Mouse (Mus musculus) gastrocnemius, postnatal 4 days (tissue): Measurements from ENCODE around the gene Mtap. TPM values are rescaled to one million over a fixed set of nuclear protein-coding genes. Genes with fewer than 3 reads are reported as not detected.

Experiments
- DNase-seq, 2 experiments: peaks; one replicate each; pipeline ENCODE4 v3.0.0; 2021 to 2022; ENCODE audit warnings: low spot score in 2 of 2, mixed read lengths in 2 of 2
- long read RNA-seq, 2 experiments: library from polyadenylated mRNA; stranded (forward); transcript quantifications; one replicate each; pipeline ENCODE4 v2.0.0; 2021
- total RNA-seq, 2 experiments: library from RNA; stranded (reverse); gene quantifications; 2 replicates each; pipeline ENCODE4 v1.2.3; 2021

Mtap gene
- total RNA-seq: 10 to 100 TPM; 18.7 to 19.7 TPM
- long read RNA-seq, experiment 1, transcript Mtap-201 (8 exons, 2,797 nt): major isoform, 25 of 28 reads
- long read RNA-seq, experiment 1, partial matches to known transcripts: 1 of 28 reads
- long read RNA-seq, experiment 1, other reads (novel, unspliced or antisense): 2 of 28 reads
- long read RNA-seq, experiment 2, transcript Mtap-201 (8 exons, 2,797 nt): major isoform, 11 of 11 reads
- long read RNA-seq, experiment 2, partial matches to known transcripts: 0 of 11 reads
- long read RNA-seq, experiment 2, other reads (novel, unspliced or antisense): 0 of 11 reads

DNA sequence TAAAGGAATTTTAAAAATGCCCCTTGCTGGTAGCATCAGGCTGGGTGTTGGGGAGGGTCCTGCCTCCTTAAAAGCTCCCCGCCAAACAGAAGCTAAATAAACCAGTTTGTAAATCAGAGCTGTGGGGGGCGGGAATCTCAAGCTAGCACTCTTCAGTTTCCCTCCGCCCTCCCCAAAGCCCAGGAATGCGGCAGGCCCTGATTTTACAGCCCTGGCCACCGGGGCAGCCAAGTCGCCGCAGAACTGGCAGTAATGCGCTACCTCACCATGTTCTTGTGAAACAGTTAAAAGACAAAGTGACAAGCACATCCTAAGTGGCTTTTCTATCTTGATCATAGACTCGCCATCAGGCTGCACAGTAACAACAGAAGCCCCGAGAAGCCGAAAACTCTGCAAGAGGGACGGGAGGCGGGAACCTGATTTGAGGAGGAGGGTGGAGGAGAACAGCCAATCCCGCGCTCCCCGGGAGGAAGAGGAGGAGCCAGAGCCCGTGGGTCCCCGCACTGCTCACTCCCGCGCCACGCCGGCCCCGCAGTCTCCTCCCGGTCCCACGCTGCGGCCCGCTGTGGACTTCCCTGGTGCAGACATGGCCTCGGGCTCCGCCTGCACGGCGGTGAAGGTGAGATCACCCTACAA is at the start of gene Mtap:
Mtap (plus strand) TSS at position 217 of the 636 bp plus-strand sequence.
- DNase-seq: peak; percentile 73 to 84

DNA sequence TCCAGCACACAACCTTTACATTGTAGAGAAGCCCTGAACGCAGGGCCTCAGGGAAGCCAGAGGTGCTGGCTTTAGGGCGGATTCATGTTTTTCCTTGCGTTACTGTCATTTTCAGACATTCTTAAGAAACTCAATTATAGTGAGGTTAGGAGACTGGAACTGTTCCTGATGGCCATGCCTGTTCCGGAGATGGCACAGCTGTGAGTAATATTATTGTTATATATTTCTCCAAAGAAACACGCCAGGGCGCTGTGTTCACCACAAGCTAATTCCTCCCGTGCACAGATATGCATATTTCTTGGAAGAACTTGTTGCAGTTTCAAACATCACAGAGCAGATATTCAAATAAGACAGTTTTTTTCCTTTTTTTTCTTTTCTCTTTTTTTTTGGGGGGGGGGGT is 47.8 kb upstream of the Mtap start:
- DNase-seq: no peak

DNA sequence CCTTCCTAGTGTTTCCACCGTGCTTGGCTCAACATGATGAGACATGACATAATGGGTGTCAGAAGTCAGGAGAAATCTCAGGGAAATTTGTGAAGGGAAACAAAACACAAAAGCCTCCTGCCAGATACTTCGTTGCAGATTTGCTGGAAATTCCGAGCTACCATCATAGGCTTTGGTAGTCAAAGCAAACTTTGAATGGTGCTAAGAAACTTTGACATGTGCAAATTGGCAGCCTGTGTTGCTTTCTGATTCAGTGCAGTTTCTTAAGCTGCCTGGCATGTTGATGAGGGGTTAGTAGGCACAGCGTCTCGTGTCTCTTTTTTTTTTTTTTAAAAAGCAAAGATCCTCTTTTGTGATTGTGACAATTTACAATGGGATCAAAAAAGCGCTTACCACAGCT is 46.7 kb upstream of the Mtap start:
- no peak for DNase-seq

DNA sequence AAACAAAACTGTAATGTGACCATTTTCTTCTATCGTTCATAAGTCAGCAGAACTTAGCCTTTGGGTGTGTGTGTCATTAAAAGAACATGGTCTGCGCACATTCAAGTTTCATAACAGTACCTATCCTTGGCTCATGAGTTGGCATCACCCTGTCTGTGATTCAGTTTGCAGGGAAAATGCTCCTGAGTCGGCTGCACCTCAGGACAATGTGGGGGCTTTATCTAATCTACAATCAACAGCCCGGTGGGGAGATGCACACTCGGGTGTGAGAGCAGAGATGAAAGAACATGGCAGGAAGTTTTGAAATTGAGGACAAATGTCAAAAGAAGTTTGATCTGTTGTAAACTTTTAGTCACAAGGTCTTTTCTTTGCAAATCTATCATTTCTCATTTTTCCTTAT is 44.8 kb upstream of the Mtap start:
- DNase-seq: no peak

DNA sequence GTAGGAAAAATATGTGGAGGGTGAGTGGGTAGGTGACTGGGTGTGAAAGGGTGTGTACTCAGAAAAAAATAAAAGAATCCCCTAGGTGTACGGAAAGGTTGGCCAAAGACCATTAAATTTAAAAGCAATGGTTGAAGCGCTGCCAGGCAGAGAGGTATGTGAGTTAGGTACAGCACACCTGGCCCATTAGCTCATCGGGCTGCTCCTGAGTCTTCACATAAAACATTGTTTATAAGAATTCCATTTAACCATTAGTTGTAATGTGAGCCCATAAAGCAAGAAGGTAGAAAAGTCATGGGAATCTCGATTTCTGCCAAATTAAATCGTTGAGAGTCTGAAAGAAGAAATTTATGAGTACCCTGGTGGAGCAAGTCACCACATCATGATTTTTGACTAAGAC is 42.1 kb upstream of the Mtap start:
- no peak for DNase-seq

DNA sequence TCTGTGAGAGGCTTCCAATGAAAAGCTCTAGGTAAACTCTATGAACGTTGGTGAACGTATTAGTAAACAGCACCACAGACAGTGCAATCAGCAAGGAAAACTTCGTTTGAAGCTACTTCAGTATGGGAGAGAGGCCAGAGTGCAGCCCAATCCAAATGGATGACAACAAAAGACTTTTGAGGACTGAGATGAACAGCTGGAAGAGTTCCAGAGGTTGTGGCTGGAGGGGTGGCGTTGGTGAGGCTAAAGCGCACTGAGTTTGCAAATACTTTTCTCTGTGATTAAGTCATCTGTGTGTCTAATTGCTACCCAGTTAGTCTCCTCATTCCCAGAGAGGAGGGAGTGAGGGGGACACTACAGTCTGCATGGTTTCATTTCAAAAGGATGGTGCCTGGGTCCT is 38.7 kb upstream of the Mtap start:
- DNase-seq: no peak

DNA sequence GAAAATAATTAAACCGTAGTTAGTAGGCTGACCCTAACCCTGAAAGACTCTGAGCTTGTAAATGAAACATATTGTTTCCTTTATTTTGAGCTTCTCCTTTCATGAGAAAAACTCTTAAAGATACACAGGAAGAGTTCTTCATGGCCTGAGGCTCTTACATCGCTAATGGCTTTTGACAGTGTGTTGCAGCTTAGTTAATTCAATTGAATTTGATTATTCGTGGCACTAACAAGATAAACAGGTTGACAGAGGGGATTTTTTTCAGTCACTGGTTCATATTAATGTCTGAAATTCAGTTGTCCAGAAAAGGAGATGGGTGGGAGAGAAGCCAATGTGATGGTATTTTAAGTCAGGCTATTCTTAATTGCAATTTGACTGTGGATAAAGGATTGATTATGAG is 35.6 kb upstream of the Mtap start:
- no peak for DNase-seq

DNA sequence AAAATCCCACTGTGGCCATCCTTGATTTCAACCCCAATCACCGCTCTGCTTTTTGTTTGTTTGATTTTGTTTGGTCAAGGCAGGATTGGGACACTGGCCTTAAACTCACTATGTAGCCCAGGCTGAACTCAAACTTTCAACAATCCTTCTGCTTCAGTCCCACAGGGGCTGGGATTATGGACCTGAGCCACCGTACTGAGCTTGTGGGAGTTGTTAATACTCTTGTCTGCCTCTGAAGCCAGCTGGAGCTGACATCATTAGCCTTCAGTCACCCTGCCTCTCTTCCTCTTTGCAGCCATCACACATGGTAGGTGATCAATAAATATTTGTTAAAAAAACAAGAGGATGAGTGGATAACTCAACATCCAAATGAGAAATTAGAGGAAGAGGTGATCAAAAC is 34.6 kb upstream of the Mtap start:
- DNase-seq: no peak

DNA sequence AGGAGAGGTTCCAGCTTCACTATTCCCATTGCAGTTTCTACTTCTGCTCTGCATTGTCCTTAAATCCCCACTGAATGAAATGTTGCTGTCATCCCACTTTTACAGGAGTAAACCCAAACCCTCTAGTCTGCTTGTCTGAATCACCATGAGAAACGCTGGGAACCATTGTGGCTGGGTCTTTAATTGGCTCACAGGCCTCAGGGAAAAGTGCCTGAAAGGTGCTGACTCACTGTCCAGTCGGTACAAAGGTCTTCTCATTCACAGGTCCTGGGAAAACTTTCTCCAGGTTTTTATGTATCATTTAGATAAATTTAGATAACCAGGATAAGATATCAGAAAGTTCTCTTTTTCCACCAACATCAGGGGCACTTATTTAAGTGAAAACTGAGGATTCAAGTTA is 31.4 kb upstream of the Mtap start:
- DNase-seq: no peak

DNA sequence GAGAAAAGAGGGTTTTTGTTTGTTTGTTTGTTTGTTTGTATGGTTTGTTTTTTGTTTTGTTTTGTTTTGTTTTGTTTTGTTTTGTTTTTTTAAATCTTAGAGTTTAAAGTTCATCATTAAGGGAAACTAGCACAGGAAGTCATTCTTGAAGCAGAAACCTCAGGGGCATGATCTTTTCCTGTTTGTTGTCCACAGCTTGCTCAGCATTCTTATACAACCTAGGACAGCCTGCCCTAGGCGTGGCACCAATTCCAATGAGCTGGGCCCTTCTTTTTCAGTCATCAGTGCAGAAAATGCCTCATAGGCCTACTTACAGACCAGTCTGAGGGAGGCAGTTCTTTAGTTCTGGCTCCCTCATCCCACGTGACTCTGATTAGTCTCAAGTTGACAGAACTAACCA is 30.4 kb upstream of the Mtap start:
- no peak for DNase-seq

DNA sequence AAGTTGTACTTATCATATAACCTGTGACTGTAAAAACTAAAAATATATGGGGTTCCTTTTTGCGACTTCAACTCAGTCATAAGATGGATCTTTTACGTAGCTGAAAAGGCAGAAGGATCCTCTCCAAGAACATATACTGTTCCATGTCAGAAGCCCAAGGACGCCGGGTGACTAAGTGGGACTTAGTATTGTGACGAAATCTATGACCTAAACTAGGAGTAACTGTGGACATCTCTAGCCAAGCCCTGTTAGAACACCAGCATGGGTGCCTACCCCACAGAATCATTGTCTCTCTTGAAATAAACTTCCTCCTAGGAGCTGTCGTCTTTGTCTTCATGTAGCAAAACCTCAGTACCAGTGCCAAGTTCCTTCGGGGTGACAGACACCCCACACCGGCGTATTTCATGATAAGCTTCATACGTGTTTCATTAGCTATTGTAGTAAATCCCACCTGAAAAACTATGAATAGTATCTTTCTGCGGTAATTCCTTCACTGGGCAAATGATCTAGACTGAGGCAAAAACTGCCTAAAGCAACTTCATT is 24.7 kb upstream of the Mtap start:
- DNase-seq: no peak

DNA sequence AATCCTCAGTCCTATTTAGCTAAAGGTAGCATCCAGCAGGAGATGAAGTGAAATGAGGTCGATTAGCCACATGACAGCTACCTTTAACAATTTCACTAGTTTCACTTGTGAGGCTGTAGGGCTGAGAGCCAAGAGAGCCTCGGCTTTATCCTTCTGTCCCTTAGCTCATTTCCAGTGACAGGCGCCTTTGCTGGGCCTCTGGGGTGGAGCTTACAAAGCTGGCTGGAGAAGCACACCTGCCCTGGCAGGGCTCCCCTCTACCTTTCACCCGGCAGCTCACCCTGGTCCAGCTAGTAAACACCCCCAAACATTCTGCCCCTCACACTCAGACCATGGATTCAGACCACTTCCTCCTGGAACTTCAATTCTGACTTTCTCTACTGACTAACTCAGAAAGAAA is 24.1 kb upstream of the Mtap start:
- DNase-seq: no peak

DNA sequence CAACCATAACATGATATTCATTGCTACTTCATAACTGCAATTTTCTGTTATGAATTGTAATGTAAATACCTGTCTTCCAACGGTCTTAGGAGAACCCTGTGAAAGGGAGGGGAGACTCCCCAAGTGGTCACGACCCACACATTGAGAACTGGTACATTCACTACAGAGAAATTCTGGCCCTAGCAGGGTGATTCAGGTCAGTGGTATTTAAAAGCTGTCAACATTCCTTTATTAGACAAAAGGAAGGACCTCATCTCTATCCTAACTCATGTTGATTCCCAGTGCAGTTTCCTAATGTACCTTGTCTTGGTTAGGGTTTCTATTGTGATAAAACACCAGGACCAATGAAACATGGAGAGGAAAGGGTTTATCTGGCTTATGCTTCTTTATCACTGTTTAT is 20.9 kb upstream of the Mtap start:
- DNase-seq: no peak

DNA sequence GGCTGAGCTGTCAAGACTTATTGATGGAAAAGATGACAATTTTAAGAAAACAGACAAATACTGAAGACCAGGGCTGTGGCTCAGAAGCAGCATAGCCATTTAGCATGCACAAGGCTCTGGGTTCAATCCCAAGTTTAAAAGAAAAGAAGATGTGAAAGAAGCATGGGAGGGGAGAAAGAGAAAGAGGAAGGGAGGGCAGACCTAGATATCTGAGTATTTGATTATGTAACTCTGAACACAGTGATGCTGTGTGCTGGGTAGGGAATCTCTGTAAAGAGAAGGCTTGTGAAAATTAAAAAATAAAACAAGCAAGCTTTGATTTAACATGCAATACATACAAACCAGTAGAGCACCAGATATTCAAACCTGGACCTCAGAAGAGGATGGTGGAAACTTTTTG is 17.0 kb upstream of the Mtap start:
- no peak for DNase-seq

DNA sequence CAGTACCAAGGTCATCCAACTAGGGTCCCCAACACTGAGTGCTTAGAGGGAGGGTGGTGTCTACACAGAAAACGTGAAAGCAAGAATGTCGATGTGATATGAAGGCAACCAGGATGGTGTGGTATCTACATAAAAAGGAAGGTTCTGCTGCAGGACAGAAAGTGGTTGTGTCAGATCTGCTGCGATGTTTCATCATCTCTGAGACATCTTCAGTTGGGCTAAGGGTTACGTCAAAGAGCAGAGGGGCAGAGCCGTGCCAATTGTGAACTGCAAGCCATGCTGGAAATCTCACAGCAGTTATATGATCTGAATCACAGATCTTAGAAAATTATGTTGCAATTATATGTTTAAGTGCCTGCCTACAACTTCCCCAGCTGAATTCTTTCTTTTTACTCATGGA is 16.6 kb upstream of the Mtap start:
- DNase-seq: no peak

DNA sequence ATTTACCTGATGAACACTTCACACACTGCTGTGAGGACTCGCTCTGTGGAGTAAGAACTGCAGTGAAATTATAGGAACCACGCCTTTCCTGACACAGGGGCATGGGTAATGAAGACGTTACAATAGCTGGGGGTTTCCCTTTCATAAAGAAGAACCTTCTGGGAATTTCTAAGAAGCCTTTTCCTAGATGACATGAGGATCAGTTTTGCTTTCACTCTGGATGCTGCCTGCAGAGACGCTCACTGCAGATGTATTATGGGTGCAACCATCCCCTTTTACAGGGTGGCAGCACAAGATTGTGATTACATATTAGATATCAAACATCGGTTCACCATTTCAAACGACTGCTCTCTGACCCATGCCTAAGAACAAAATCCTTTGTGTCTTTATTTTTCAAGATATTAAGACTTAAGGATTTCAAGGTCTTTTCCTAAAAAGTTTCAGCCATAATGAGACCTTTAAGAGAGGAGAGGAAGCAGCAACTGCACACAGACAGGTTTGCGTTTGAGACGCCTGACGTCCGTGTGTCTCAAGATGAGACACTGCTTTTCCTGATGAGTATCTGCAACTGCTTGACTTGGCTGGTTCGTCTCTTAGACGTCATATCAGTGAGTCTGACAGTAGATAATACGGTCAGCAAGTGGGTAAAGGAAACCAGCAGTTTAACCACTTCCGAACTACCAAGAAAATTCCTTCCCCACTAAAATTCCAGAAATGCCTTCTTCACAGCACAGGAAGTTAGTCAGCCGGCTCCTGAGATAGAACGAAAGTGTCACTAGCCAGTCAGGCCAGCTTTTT is 13.3 kb upstream of the Mtap start:
- DNase-seq: no peak

DNA sequence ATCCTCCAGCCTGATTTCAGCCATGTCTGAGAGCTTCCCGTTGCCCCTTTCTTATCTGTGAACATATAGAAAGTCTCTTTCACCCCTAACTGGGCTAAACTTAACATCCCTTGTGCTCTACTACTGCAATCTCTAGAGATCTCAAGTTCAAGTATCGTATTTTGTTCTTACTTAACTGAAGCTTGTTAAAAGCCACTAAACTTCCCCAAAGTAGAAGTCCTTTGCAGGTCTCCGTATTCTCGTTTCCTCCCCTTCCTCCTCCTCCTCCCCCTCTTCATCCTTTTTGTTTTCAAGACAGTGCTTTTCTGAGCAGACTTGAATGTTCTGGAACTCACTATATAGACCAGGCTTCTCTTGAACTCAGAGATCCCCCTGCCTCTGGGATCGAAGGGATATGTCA is 9.2 kb upstream of the Mtap start:
- DNase-seq: no peak

DNA sequence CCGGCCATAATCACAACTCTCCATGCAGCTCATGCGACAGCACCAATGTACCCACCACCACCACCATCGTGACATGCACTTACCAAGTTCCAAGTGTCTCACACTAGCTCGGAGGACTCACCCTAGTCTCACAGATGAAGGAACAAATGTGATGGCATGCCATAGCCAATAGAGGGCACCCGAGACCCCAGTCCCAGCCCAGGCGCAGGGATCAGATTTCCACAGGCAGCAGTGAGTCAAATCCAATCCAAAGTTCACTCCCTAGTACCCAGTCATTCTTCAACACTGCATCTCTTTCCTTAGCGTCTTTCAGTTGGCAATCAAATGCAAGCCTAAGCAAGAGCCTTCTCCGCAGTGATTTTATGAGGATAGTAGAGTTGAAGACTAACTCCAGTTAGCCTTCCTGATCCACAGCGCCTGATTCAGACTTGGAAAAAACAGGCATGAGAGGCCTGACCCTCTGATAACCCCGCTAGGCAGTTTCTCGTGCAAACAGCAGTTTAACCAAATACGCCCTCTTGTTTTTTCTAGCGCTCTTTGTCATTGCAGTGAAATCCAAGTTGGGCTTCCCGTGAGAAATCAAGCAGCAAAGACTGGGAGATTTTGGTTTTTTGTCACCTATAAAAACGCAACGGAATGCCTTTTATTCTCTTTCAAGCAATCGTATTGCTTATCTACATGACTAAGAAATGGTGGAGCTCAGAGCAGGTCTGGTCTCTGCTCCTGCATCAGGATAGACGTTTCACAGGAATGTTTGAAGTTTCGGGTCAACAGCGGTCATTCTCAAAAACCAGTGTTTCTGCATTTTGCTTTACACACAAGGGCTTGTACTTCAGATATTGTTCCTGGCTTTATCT is 8.6 kb upstream of the Mtap start:
- peak in 1 of 2 experiments; percentile 25 for DNase-seq

DNA sequence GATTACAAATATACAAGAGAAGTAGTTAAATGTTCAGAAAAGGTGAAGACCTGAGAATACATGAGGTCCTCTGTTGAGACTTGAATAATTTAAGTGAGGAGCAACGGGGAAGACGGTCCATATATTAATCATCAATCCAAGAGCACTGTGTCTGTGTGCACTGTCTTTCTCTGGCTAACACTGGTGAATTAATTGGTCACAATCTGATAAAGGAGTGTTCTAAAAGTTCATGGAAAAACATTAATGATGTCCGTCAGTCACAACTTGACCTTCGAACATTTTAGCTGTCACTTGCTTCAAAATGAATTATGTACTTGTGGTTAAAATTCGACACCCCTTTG is 8.0 kb upstream of the Mtap start:
- DNase-seq: no peak

DNA sequence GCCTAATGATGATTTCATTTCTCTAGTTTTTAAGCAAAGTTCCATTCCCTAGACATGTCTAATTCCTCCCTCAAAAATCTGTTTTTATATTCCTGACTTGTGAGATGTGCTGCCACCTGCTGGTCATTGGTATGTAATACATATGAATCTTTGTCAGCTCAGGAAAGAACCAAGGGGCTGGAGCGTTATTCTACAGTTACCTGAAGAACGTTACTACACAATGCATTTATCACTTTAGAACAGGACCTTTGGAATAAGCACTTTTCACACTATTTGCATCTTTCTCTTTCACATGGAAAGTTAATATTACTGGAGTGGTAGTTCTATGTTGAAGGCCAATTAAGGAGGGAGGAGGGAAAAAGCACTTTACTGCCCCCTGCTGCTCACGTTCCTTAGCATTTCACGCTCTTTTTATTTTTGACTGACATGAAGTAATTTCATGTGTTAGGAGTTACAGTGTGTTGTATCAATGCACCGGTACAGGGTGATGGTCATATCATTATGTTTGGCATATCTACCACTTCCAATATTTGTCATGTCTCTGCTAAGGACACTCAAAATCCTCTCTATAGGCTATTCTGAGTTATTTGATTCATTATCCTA is 7.5 kb upstream of the Mtap start:
- peak; percentile 28 to 61 for DNase-seq

DNA sequence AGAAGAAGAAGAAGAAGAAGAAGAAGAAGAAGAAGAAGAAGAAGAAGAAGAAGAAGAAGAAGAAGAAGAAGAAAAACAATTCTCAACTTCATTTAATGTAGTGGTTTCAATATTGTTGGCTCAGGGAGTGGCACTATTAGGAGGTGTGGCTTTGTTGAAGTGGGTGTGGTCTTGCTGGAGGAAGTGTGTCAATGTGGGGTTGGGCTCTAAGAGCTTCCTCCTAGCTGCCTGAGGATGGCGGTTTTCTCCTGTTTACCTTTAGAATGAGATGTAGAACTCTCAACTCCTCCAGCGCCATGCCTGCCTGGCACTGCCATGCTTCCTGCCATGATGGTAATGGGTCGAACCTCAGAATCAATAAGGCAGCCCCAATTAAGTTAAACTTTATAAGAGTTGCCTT is 5.1 kb upstream of the Mtap start:
- no peak for DNase-seq
